Mouse (Mus musculus): ENCODE measurements around the gene Nwd2. TPM values are rescaled to one million over a fixed set of nuclear protein-coding genes. Genes with fewer than 3 reads are reported as not detected.

The Nwd2 gene
- total RNA-seq, 1 experiment from 2014 or later, result 0.07 TPM

GRCm38 (mm10) chr5:63828380-63829185 lies 179.7 kb downstream of the Nwd2 start:
- DNase-seq, result no peak

GRCm38 (mm10) chr5:63831054-63831453 lies 182.2 kb downstream of the Nwd2 start:
- no peak for DNase-seq

- no peak for DNase-seq
These were observed 185.1 kb downstream of the Nwd2 start for GRCm38 (mm10) chr5:63833955-63834354.

GRCm38 (mm10) chr5:63834435-63834834 lies 185.5 kb downstream of the Nwd2 start:
- DNase-seq, result no peak

DNA sequence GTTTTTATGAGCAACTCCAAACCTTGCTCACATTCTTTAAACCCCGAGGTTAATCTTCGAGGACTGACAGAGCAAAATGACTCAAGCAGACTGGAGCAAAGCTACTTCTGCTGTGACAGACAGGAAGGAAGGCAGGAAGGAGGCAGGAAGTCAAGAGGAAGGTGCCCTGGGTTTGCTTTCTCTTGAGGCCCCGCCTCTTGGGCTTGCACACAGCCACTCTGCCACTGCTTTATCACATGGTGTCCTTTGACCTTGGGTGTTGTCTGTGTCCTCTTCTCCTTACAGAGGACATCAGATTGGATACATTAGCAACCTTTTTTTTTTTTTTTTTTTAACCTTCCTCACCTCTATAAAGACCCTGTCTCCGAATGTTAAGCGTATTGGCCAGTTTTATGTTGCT lies 188.2 kb downstream of the Nwd2 start:
- peak; percentile 7 for DNase-seq

GRCm38 (mm10) chr5:63837851-63838250 lies 188.9 kb downstream of the Nwd2 start:
- no peak for DNase-seq

GRCm38 (mm10) chr5:63839801-63840416 lies 191.0 kb downstream of the Nwd2 start:
- DNase-seq, result no peak

- no peak for DNase-seq
These were observed 198.2 kb downstream of the Nwd2 start for GRCm38 (mm10) chr5:63847080-63847479.

DNA sequence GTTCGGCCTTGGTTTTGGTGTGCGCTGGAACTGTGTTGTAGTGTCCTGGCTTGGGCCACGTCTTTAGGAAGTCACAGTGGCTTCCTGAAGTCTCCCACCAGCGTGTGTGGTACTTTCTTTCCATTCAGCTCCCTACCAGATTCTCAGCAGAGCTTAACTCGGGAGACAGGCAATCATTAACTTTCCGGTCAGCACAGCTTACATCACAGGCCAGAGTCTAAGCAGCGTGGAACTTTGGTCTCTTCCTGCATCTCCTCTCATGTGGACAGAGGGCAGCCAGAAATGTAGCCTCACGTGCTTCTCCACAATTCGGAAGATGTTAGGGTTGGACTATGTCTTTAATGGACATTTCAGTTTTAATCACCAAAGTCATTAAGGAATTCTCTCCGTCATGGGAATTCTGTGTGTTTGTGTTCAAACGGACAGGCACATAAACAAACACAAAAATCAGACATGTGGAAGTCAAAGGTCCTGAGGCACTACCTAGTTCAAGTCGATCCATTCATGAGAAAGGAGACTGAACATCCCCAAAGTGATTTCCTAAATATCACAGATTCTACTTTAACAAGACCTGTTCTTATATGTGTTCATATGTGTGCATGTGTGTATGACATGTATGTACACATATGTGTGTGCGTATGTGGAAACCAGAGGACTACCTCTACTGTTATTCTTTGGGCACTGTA lies 198.8 kb downstream of the Nwd2 start:
- DNase-seq, result no peak

DNA sequence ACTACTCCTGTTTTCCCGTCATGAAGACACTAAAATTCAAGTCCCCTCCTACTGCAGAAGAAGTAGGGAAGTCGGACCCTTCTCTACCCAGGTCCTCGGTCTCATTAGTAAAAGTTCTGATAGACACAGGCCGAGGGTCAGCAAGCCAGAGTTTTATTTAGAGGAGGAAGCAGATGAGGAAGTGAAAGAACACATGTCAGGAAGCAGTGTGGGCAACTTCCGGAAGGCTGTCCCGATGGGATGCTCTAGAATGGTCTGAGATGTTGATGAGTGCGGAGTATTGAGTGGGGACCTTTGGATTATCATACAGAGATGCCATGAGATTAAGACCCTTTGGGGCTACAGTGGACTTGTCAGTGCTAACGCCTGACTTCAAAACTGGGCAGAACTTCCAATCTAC lies 210.0 kb downstream of the Nwd2 start:
- DNase-seq, result no peak

Other genes starting within 250 kb of the Nwd2 start
- 0.71 and 4.0 TPM in 2 replicates for gene 0610040J01Rik, start 163.3 kb downstream of the Nwd2 start, total RNA-seq (2021)

Measured in adrenal gland, postnatal 14 days (tissue).